In the genomic region with DNA sequence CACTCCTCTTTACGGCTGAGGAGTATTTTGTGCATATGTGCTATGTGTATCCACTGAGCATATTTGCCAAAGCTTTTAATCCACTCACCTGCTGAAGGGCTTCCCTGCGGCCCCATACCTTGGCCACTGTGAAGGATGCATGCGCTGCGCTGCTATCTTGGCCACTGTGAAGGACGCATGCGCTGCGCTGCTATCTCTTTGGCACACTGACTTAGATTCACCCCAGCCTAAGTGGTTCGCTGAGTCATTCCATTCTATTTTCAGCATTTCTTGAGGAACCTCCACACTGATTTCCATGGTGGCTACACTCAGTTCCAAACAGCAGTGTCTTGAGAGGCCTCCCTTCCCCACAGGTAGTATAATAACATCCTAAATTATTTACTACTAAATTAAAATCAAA, we compare ENCODE assay signal across 11 mouse cellular contexts. TPM values are rescaled to one million over a fixed set of nuclear protein-coding genes. Genes with fewer than 3 reads are reported as not detected.
DNase-seq lines count a peak whose midpoint lies in the region; ATAC-seq lines count a peak whose summit lies in the region.
"Had no signal": no experiment of that assay in that cellular context is flagged by ENCODE, and none has a peak within 500 bp of the region (broad histone marks: within the 10 kb centered on the region; RNA-seq: fewer than 3 reads in every experiment).

No protein-coding gene starts in this region.

- no peaks in the 10 kb centered on the region for H3K9me3 ChIP-seq in intestine, embryonic 15.5 days
- H3K9me3 ChIP-seq: embryonic facial prominence, embryonic 12.5 days; neural tube, embryonic 12.5 days had no signal

- ATAC-seq in intestine, embryonic 15.5 days = no peak
- ATAC-seq: hindbrain, embryonic 16.5 days had no signal

- H3K4me2 ChIP-seq in intestine, embryonic 15.5 days (replicated peaks) = no peak overlapping the region
- H3K4me2 ChIP-seq: embryonic facial prominence, embryonic 12.5 days; neural tube, embryonic 12.5 days had no signal

- no peak overlapping the region for H3K27ac ChIP-seq in intestine, embryonic 15.5 days
- H3K27ac ChIP-seq: embryonic facial prominence, embryonic 12.5 days; neural tube, embryonic 12.5 days had no signal

- peak; percentile 45 to 79 for DNase-seq in adrenal gland, adult (ENCODE audit: inconsistent age in 2 of 2, low spot score in 1 of 2)
- DNase-seq in adrenal gland, postnatal 4 days (ENCODE audit: low spot score in 2 of 2) = no peak
- DNase-seq in ovary, adult 18-20 months (ENCODE audit: low spot score) = peak; percentile 13
- no peak for DNase-seq in ovary, postnatal 36 days (ENCODE audit: low spot score)
- peak; percentile 47 for DNase-seq in heart, postnatal 4 days
- peak; percentile 64 for DNase-seq in telencephalon, adult 2 months (ENCODE audit: low read depth, low spot score)
- no peak for DNase-seq in kidney, postnatal 10 days

- WGBS in intestine, embryonic 15.5 days = 88% methylated on average over 8 of the region's 8 CpGs

- H3K36me3 ChIP-seq in intestine, embryonic 15.5 days = peaks cover 4% of the 10 kb centered on the region; the same call in 1 of the 2 replicates

- no peak overlapping the region for H3K4me3 ChIP-seq in intestine, embryonic 15.5 days (replicated peaks)
- H3K4me3 ChIP-seq: embryonic facial prominence, embryonic 12.5 days; neural tube, embryonic 12.5 days had no signal

- H3K4me1 ChIP-seq in intestine, embryonic 15.5 days (replicated peaks) = no peaks in the 10 kb centered on the region; the same call in 1 of the 2 replicates

- no peaks in the 10 kb centered on the region for H3K27me3 ChIP-seq in intestine, embryonic 15.5 days (replicated peaks)
- H3K27me3 ChIP-seq: embryonic facial prominence, embryonic 12.5 days; neural tube, embryonic 12.5 days had no signal

- no peak overlapping the region for H3K9ac ChIP-seq in intestine, embryonic 15.5 days
- H3K9ac ChIP-seq: embryonic facial prominence, embryonic 12.5 days; neural tube, embryonic 12.5 days had no signal

RNA-seq across cellular contexts. Expression of a gene that starts 42.0 kb away (rescaled TPM):
- 10 to 100 TPM; 43.7 to 50.6 TPM for total RNA-seq in adrenal gland, postnatal 4 days (2021)
- 10 to 100 TPM; 23.9 to 24.8 TPM for total RNA-seq in heart, postnatal 4 days (2021)
- polyA plus RNA-seq in intestine, embryonic 15.5 days (2015; fragmentation: Nextera tagmentation; extraction: Ambion mirVana) = 107 and 116 TPM in 2 replicates

Comparison
In these comparisons a context has a peak if more than half of its experiments do, and no peak if none do; other contexts are left out.
1. DNase-seq: peak in adrenal gland, adult (2 of 2), ovary, adult 18-20 months (single experiment), heart, postnatal 4 days (single experiment) and telencephalon, adult 2 months (single experiment); none in adrenal gland, postnatal 4 days (0 of 2), ovary, postnatal 36 days (single experiment) and kidney, postnatal 10 days (single experiment).